Mouse (Mus musculus) midbrain, embryonic 11.5 days (tissue): ENCODE measurements around the gene Pdap1. TPM values are rescaled to one million over a fixed set of nuclear protein-coding genes. Genes with fewer than 3 reads are reported as not detected.

Experiments used
- ATAC-seq: fragments of 200-750 bp; cut with Nextera tagmentation; 2 replicates; pipeline ENCODE4 v1.8.0; 2017; ENCODE audit warnings: moderate TSS enrichment, moderate library complexity; ENCODE audit not compliant: low FRiP score
- DNase-seq: peaks from one replicate; pipeline ENCODE4 v3.0.0; 2015; ENCODE audit warnings: low spot score; ENCODE audit errors: missing footprints
- H3K27ac ChIP-seq: fragments of 300-500 bp; sonication (generic); 2 replicates; pipeline ENCODE4 v1.5.1; 2014; ENCODE audit warnings: low read depth, low read length
- H3K27me3 ChIP-seq: fragments of 300-500 bp; sonication (generic); 2 replicates; pipeline ENCODE4 v1.6.1; 2014; ENCODE audit warnings: mild to moderate bottlenecking, low read length, moderate library complexity, mixed read lengths; ENCODE audit not compliant: control insufficient read depth, insufficient read depth
- H3K36me3 ChIP-seq: fragments of 300-500 bp; sonication (generic); 2 replicates; pipeline ENCODE4 v1.6.1; 2014; ENCODE audit warnings: mild to moderate bottlenecking, low read length, moderate library complexity, mixed read lengths; ENCODE audit not compliant: control insufficient read depth, insufficient read depth
- H3K4me1 ChIP-seq: fragments of 300-500 bp; sonication (generic); 2 replicates; pipeline ENCODE4 v1.6.1; 2014; ENCODE audit warnings: low read length; ENCODE audit not compliant: control insufficient read depth, insufficient read depth
- H3K4me2 ChIP-seq: fragments of 300-500 bp; sonication (generic); 2 replicates; pipeline ENCODE4 v1.6.1; 2014; ENCODE audit warnings: mild to moderate bottlenecking, moderate library complexity
- H3K4me3 ChIP-seq: fragments of 300-500 bp; sonication (generic); 2 replicates; pipeline ENCODE4 v1.5.1; 2014; ENCODE audit warnings: low read depth, low read length
- H3K9ac ChIP-seq: fragments of 300-500 bp; sonication (generic); 2 replicates; pipeline ENCODE4 v1.6.1; 2014; ENCODE audit warnings: low read length
- H3K9me3 ChIP-seq: fragments of 300-500 bp; sonication (generic); 2 replicates; pipeline ENCODE4 v1.6.1; 2016; ENCODE audit warnings: low read length; ENCODE audit not compliant: control insufficient read depth
- WGBS: fragments of 180-500 bp; shearing (Covaris S2); extraction: QIAGEN DNeasy Blood & Tissue Kit; methylation state at CpG from one replicate; pipeline ENCODE4 v1.1.7; 2014; 5-methylcytosine and 5-hydroxymethylcytosine counted together
- polyA plus RNA-seq: library from polyadenylated mRNA; unstranded; fragments of >200 nt; fragmentation: Nextera tagmentation; extraction: Ambion mirVana; gene quantifications from 2 replicates; pipeline ENCODE4 v1.2.1, GENCODE M21; 2014

Gene Pdap1
- polyA plus RNA-seq, 1 experiment from 2014 or later: 124 TPM

DNA sequence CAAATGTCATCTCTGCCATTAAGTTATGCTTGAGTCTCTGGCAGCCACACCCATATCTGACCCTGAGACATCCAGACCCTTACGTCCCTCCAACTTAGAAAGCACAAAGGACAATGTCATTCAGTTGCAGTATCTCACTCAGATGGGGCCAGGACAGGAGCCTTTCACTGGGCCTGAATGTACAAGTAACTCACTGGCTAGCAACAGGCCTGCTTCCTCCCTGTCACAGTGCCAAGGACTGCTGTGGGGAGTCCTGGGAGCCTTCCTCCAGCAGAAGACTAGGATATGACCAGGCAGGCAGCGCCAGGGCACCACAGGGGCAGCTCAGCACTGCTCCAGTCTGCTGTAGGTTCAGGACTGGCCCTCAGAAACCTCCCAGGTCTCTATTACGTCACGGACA lies 10.9 kb downstream of the Pdap1 start:
- H3K4me3 ChIP-seq: no peak overlapping the region
- 95% methylated on average over 4 of the region's 4 CpGs for WGBS
- H3K4me2 ChIP-seq: no peak overlapping the region
- H3K4me1 ChIP-seq: no peaks in the 10 kb centered on the region
- H3K27ac ChIP-seq: no peak overlapping the region
- peaks cover 56% of the 10 kb centered on the region for H3K36me3 ChIP-seq
- ATAC-seq (no peak), DNase-seq (no peak)
- H3K9me3 ChIP-seq: no peaks in the 10 kb centered on the region
- H3K9ac ChIP-seq: no peak overlapping the region
- H3K27me3 ChIP-seq: no peaks in the 10 kb centered on the region

DNA sequence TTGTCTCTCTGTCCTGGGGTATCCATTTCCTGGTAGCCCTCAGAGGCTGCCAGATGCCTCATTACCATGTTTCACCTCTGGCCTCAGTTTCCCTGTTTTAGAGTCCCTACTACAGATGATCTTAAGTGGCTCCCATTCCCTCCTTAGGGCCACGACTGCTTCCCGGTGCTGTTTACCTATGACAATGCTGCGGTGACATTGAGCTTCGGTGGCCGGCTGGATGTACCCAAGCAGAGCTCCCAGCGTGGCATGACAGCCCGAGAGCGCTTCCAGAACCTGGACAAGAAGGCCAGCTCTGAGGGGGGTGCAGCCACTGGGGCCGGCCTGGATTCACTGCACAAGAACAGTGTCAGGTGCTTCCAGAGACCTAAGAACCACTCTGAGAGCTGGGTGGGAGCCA lies 13.5 kb downstream of the Pdap1 start:
- no peak overlapping the region for H3K4me3 ChIP-seq
- H3K4me1 ChIP-seq: no peaks in the 10 kb centered on the region
- no peak overlapping the region for H3K9ac ChIP-seq
- no peak overlapping the region for H3K4me2 ChIP-seq
- ATAC-seq (no peak), DNase-seq (peak; percentile 56)
- H3K27me3 ChIP-seq: no peaks in the 10 kb centered on the region
- H3K27ac ChIP-seq: no peak overlapping the region
- WGBS: 93% methylated on average over 9 of the region's 9 CpGs
- H3K9me3 ChIP-seq: no peaks in the 10 kb centered on the region
- peaks cover 34% of the 10 kb centered on the region for H3K36me3 ChIP-seq

DNA sequence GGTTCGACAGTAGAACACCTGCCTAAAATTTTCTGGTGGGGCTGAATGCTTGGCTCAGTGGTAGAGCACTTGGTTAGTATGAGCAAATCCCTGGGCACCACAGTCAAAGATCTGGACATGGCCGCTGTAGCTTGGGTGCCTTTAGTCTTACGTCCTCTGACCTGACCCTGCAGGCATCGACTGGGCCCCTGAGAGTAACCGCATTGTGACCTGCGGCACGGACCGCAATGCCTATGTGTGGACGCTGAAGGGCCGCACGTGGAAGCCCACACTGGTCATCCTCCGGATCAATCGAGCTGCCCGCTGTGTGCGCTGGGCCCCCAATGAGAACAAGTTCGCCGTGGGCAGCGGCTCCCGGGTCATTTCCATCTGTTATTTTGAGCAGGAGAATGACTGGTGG lies 16.6 kb downstream of the Pdap1 start:
- Histone ChIP-seq H3K4me1 (no peaks in the 10 kb centered on the region), H3K27me3 (no peaks in the 10 kb centered on the region), H3K9ac (no peak overlapping the region), H3K4me3 (no peak overlapping the region), H3K27ac (no peak overlapping the region), H3K4me2 (no peak overlapping the region), H3K9me3 (no peaks in the 10 kb centered on the region), H3K36me3 (peaks cover 14% of the 10 kb centered on the region)
- 94% methylated on average over 19 of the region's 19 CpGs for WGBS
- ATAC-seq (no peak), DNase-seq (peak; percentile 76)

DNA sequence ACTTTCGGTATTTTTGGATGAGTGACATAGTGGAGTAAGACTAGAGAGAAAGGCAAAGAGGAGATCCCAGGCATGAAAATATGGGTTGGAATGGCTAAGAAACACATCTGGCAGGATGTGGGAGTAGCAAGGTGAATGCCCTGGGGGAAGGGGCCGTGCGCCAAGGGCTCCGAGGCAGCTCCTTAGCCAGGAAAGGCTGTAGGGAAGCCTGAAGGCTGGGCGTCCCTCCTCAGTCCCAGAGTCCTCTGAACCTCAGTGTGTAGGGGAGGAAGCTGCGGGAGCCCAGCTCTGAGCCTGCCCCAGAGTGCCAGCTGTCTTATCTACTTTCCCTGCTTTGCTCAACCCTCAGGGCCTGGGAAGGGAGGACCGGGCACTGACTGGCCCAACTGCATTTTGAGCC lies 19.1 kb downstream of the Pdap1 start:
- no peak overlapping the region for H3K4me2 ChIP-seq
- ATAC-seq (no peak), DNase-seq (no peak)
- no peak overlapping the region for H3K9ac ChIP-seq
- WGBS: 81% methylated on average over 7 of the region's 7 CpGs
- H3K4me3 ChIP-seq: no peak overlapping the region
- no peaks in the 10 kb centered on the region for H3K36me3 ChIP-seq
- no peaks in the 10 kb centered on the region for H3K4me1 ChIP-seq
- no peaks in the 10 kb centered on the region for H3K27me3 ChIP-seq
- no peaks in the 10 kb centered on the region for H3K9me3 ChIP-seq
- H3K27ac ChIP-seq: no peak overlapping the region

DNA sequence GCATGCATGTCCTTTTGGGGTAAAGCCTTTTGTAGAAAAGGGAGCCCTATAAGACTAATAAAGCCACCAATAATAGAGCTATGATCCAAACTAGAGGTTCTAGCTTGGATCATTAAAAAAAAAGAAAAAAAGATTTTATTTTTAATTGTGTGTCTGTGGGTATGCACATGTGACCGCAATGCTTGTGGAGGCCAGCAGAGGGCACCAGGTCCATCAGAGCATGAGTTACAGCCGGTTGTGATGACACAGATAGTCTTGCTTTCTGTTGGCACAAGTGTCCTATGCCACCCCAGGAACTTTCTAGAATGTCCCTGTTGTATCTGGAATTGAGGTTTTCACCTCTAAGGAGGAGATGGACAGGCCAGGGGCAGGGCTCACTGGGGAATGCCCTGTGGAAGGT lies 20.7 kb downstream of the Pdap1 start:
- no peak overlapping the region for H3K4me2 ChIP-seq
- no peak overlapping the region for H3K27ac ChIP-seq
- H3K9me3 ChIP-seq: no peaks in the 10 kb centered on the region
- H3K4me3 ChIP-seq: no peak overlapping the region
- ATAC-seq: no peak
- no peak overlapping the region for H3K9ac ChIP-seq
- H3K36me3 ChIP-seq: no peaks in the 10 kb centered on the region
- WGBS: 85% methylated on average over 2 of the region's 2 CpGs
- DNase-seq: no peak
- peaks cover 6% of the 10 kb centered on the region; the same call in 1 of the 2 replicates for H3K27me3 ChIP-seq
- no peaks in the 10 kb centered on the region for H3K4me1 ChIP-seq

DNA sequence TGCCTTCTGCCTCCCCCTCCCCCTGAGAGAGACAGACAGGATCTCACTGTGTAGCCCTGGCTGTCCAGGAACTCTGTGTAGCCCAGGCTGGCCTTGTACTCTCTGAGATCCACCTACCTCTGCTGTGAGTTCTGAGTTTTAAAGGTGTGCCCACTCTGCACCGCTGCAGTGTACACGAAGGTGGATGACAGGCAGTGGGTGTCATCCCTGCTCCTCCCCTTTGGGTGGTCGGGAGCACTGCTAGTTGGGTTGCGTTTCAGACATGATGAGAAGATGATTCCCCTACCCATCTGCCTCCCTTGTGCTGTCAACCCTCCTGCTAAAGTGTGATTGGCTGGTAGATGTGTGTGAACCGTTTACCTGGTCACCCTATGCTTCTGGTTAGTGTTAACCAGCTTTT lies 21.6 kb downstream of the Pdap1 start:
- Histone ChIP-seq H3K36me3 (no peaks in the 10 kb centered on the region), H3K27me3 (peaks cover 12% of the 10 kb centered on the region), H3K9me3 (no peaks in the 10 kb centered on the region), H3K4me2 (no peak overlapping the region), H3K4me3 (no peak overlapping the region), H3K4me1 (no peaks in the 10 kb centered on the region), H3K27ac (no peak overlapping the region), H3K9ac (no peak overlapping the region)
- DNase-seq (no peak), ATAC-seq (no peak)
- 88% methylated on average over 5 of the region's 5 CpGs for WGBS

DNA sequence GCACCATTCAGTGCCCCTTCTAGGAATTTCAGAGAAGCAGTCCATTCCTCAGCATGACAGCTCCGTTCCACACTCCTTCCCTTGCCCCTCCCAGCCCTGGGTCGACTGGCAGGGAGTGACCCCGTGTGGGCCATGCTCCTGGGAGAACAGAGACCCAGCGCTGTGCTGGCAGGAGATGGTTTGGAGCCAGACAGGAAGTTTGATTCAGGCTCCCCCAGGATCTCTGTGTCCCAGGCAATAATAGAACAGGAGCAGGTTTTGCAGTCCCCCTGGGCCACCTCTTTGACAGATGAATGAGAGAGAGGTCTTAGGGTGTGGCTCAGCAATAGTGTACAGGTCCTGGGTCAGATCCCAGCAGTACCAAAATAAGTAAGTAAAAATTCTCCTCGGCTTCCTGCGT lies 22.0 kb downstream of the Pdap1 start:
- no peak for DNase-seq
- Histone ChIP-seq H3K27me3 (peaks cover 12% of the 10 kb centered on the region), H3K27ac (no peak overlapping the region), H3K9ac (no peak overlapping the region), H3K4me2 (no peak overlapping the region), H3K4me1 (no peaks in the 10 kb centered on the region), H3K36me3 (no peaks in the 10 kb centered on the region), H3K9me3 (no peaks in the 10 kb centered on the region), H3K4me3 (no peak overlapping the region)
- ATAC-seq: no peak
- WGBS: 70% methylated on average over 6 of the region's 6 CpGs

DNA sequence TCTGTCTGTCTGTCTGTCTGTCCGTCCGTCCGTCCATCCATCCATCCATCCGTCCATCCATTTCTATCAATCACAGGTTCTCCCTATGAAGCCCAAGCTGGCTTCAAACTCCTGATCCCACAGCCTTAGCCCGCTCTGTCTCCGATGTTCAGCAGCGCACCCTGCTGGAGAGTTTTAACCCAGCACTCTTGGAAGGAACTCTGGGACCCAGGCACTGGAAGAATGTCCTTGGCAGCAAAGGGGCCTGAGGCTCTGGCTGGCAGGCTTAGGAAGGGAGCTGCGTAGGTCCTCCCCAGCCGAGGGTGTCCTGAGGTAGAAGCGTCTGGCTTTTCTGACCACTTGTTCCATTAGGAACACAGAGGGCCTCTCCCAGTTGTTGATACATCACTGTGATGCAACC lies 23.1 kb downstream of the Pdap1 start:
- Histone ChIP-seq H3K27me3 (peaks cover 12% of the 10 kb centered on the region), H3K36me3 (no peaks in the 10 kb centered on the region)
- 40% methylated on average over 10 of the region's 10 CpGs for WGBS

DNA sequence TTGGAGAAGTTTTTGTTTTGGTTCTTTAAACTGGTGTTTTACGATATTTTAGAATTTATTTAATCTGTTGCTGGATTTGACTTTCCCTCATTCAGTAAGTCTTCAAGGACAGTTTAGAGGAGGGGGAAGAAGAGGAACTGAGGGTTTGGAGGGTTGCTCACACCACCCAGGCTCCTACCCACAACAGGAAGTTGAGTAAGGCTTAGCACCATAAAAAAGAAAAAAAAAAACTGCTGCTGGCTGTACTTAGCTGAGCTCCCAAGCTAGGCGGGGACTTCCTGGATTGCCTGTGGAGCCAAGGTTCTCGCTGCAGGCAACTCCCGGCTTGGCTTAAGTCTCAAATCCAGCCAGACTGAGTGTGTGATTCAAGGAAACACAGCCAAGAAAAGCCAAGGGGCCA lies 23.7 kb downstream of the Pdap1 start:
- H3K4me1 ChIP-seq: no peaks in the 10 kb centered on the region
- no peak overlapping the region for H3K4me2 ChIP-seq
- DNase-seq (peak; percentile 80), ATAC-seq (no peak)
- no peak overlapping the region for H3K4me3 ChIP-seq
- H3K27me3 ChIP-seq: peaks cover 12% of the 10 kb centered on the region
- no peaks in the 10 kb centered on the region for H3K36me3 ChIP-seq
- no peak overlapping the region for H3K27ac ChIP-seq
- H3K9me3 ChIP-seq: no peaks in the 10 kb centered on the region
- WGBS: 67% methylated on average over 4 of the region's 4 CpGs
- no peak overlapping the region for H3K9ac ChIP-seq

More for the DNA sequence above, 23.1 kb downstream of the Pdap1 start:
- ATAC-seq: no peak; the same call in 1 of the 2 replicates
- Histone ChIP-seq H3K4me3 (no peak overlapping the region), H3K4me2 (no peak overlapping the region), H3K9me3 (no peaks in the 10 kb centered on the region), H3K9ac (no peak overlapping the region), H3K27ac (no peak overlapping the region), H3K4me1 (no peaks in the 10 kb centered on the region)
- DNase-seq: peak; percentile 90

DNA sequence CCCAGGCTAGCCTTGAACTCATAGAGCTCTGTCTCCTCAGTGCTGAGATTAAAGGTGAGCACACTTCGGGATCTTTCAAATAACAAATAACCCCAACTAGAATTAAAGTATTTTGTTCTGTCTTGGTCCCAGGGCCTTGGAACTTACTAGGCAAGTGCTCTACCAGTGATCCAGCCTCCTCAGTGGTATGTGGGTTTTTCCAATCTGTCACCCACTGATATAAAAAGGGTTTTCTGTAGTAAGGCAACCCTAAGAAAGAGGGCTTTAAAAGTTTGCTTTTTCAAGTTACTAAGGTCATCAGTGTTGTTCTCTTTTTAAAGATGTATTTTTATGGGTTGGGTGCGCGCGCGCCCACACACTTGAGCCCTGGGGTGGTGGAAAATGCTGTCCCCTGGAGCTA lies 24.3 kb downstream of the Pdap1 start:
- no peaks in the 10 kb centered on the region for H3K9me3 ChIP-seq
- no peaks in the 10 kb centered on the region for H3K4me1 ChIP-seq
- peak; percentile 70 for DNase-seq
- H3K9ac ChIP-seq: no peak overlapping the region
- no peak overlapping the region for H3K27ac ChIP-seq
- ATAC-seq: no peak
- no peaks in the 10 kb centered on the region for H3K36me3 ChIP-seq
- H3K4me2 ChIP-seq: no peak overlapping the region
- 91% methylated on average over 5 of the region's 5 CpGs for WGBS
- no peak overlapping the region for H3K4me3 ChIP-seq
- peaks cover 12% of the 10 kb centered on the region for H3K27me3 ChIP-seq
